Mouse (Mus musculus) MEL (cell line): ENCODE measurements around the gene Gpr19.

Experiments
- CTCF ChIP-seq, 3 experiments: IDR thresholded peaks in 2 of 3; conservative IDR thresholded peaks in 1 of 3; 2 replicates each; pipeline ENCODE4 v1.5.1; 2011 to 2012; ENCODE audit warnings: low read length in 3 of 3, low read depth in 2 of 3, mild to moderate bottlenecking in 2 of 3, improper control_type of control experiment in 1 of 3, inconsistent platforms in 1 of 3, mixed read lengths in 1 of 3, moderate library complexity in 1 of 3; ENCODE audit not compliant: control insufficient read depth in 1 of 3, insufficient read depth in 1 of 3, poor library complexity in 1 of 3, severe bottlenecking in 1 of 3
- E2F4 ChIP-seq: IDR thresholded peaks from 2 replicates; pipeline ENCODE4 v1.6.1; 2011; ENCODE audit warnings: low read depth, low read length, improper control_type of control experiment, borderline replicate concordance
- EP300 ChIP-seq, 2 experiments: IDR thresholded peaks; 2 replicates each; pipeline ENCODE4 v1.6.1; 2011; ENCODE audit warnings: improper control_type of control experiment in 2 of 2, low read length in 2 of 2, low read depth in 1 of 2, mild to moderate bottlenecking in 1 of 2
- GATA1 ChIP-seq: IDR thresholded peaks from 2 replicates; pipeline ENCODE4 v1.6.1; 2011; ENCODE audit warnings: low read depth, low read length, improper control_type of control experiment
- JUND ChIP-seq: IDR thresholded peaks from 2 replicates; pipeline ENCODE4 v1.6.1; 2011; ENCODE audit warnings: low read depth, mild to moderate bottlenecking, improper control_type of control experiment, low read length
- MAFK ChIP-seq: IDR thresholded peaks from 2 replicates; pipeline ENCODE4 v1.6.1; 2011; ENCODE audit warnings: low read depth, mild to moderate bottlenecking, low read length, improper control_type of control experiment, borderline replicate concordance
- MYC ChIP-seq: IDR thresholded peaks from 2 replicates; pipeline ENCODE4 v1.6.1; 2011; ENCODE audit warnings: low read depth, mild to moderate bottlenecking, low read length, improper control_type of control experiment, moderate library complexity
- NRF1 ChIP-seq: IDR thresholded peaks from 2 replicates; pipeline ENCODE4 v1.6.1; 2014; ENCODE audit warnings: low read depth, mild to moderate bottlenecking, inconsistent platforms, low read length, improper control_type of control experiment, moderate library complexity; ENCODE audit not compliant: poor library complexity, insufficient read depth, severe bottlenecking
- POLR2A ChIP-seq, 2 experiments: IDR thresholded peaks; 2 replicates each; pipeline ENCODE4 v1.6.1; 2011 to 2012; ENCODE audit warnings: low read length in 2 of 2, mild to moderate bottlenecking in 2 of 2, control low read depth in 1 of 2, improper control_type of control experiment in 1 of 2, low read depth in 1 of 2, moderate library complexity in 1 of 2; ENCODE audit not compliant: control insufficient read depth in 1 of 2, insufficient read depth in 1 of 2, poor library complexity in 1 of 2
- RCOR1 ChIP-seq: IDR thresholded peaks from 2 replicates; pipeline ENCODE4 v1.6.1; 2012; ENCODE audit warnings: low read depth, mild to moderate bottlenecking, inconsistent platforms, low read length, improper control_type of control experiment
- SIN3A ChIP-seq: IDR thresholded peaks from 2 replicates; pipeline ENCODE4 v1.6.1; 2012; ENCODE audit warnings: low read length, improper control_type of control experiment, inconsistent platforms
- TCF12 ChIP-seq: IDR thresholded peaks from 2 replicates; pipeline ENCODE4 v1.6.1; 2014; ENCODE audit warnings: low read depth, mild to moderate bottlenecking, inconsistent platforms, low read length, improper control_type of control experiment, moderate library complexity
- ZMIZ1 ChIP-seq: IDR thresholded peaks from 2 replicates; pipeline ENCODE4 v1.6.1; 2012; ENCODE audit warnings: low read depth, mild to moderate bottlenecking, inconsistent platforms, low read length, improper control_type of control experiment, moderate library complexity
- ZNF384 ChIP-seq: IDR thresholded peaks from 2 replicates; pipeline ENCODE4 v1.6.1; 2012; ENCODE audit warnings: low read depth, mild to moderate bottlenecking, inconsistent platforms, low read length, improper control_type of control experiment

- no peak for TF ChIP-seq CTCF (IDR thresholded peaks at IDR 0.05 in 2 of 3, conservative IDR thresholded peaks at IDR 0.05 in 1 of 3; ENCODE audit: control insufficient read depth in 1 of 3, insufficient read depth in 1 of 3, low read depth in 2 of 3, low read length in 3 of 3, poor library complexity in 1 of 3, severe bottlenecking in 1 of 3)
- TF ChIP-seq TCF12 = no peak
- no peak for TF ChIP-seq NRF1
- no peak for TF ChIP-seq E2F4
- no peak for TF ChIP-seq POLR2A (IDR thresholded peaks at IDR 0.05; ENCODE audit: control insufficient read depth in 1 of 2, insufficient read depth in 1 of 2, low read depth in 1 of 2, low read length in 2 of 2, poor library complexity in 1 of 2)
- no peak for TF ChIP-seq RCOR1
- no peak for TF ChIP-seq ZMIZ1
- no peak for TF ChIP-seq EP300 (IDR thresholded peaks at IDR 0.05; ENCODE audit: low read depth in 1 of 2, low read length in 2 of 2)
- no peak for TF ChIP-seq ZNF384
- no peak for TF ChIP-seq JUND
- no peak for TF ChIP-seq GATA1
- no peak for TF ChIP-seq MYC
- no peak for TF ChIP-seq MAFK
- no peak for TF ChIP-seq SIN3A
Observed at GRCm38 (mm10) chr6:134885515-134885914, 12.9 kb downstream of the Gpr19 start.
